Mouse (Mus musculus) hindbrain, embryonic 12.5 days (tissue): ENCODE results near the gene Larp1b. TPM values are rescaled to one million over a fixed set of nuclear protein-coding genes. Genes with fewer than 3 reads are reported as not detected.
"Not testable (repeated sequence)": the region's sequence is repeated elsewhere in the genome, so short reads cannot be mapped to it uniquely, and the experiment has no call there.

ENCODE experiments used
- ATAC-seq: fragments of 200-750 bp; cut with Nextera tagmentation; 2 replicates; pipeline ENCODE4 v1.8.0; 2017; ENCODE audit warnings: moderate TSS enrichment; ENCODE audit not compliant: low FRiP score
- H3K27ac ChIP-seq: fragments of 300-500 bp; sonication (generic); 2 replicates; pipeline ENCODE4 v1.5.1; 2016; ENCODE audit warnings: mild to moderate bottlenecking
- H3K27me3 ChIP-seq: fragments of 300-500 bp; sonication (generic); 2 replicates; pipeline ENCODE4 v1.6.1; 2016; ENCODE audit warnings: mild to moderate bottlenecking
- H3K36me3 ChIP-seq: fragments of 300-500 bp; sonication (generic); 2 replicates; pipeline ENCODE4 v1.6.1; 2016; ENCODE audit warnings: mild to moderate bottlenecking
- H3K4me1 ChIP-seq: fragments of 300-500 bp; sonication (generic); 2 replicates; pipeline ENCODE4 v1.6.1; 2016
- H3K4me2 ChIP-seq: fragments of 300-500 bp; sonication (generic); replicated peaks from 2 replicates; pipeline ENCODE4 v1.6.1; 2016; ENCODE audit warnings: mild to moderate bottlenecking
- H3K4me3 ChIP-seq: fragments of 300-500 bp; sonication (generic); 2 replicates; pipeline ENCODE4 v1.5.1; 2016; ENCODE audit warnings: mild to moderate bottlenecking
- H3K9ac ChIP-seq: fragments of 300-500 bp; sonication (generic); 2 replicates; pipeline ENCODE4 v1.6.1; 2016; ENCODE audit warnings: mild to moderate bottlenecking, moderate library complexity
- H3K9me3 ChIP-seq: fragments of 300-500 bp; sonication (generic); replicated peaks from 2 replicates; pipeline ENCODE4 v1.6.1; 2016; ENCODE audit warnings: mild to moderate bottlenecking
- WGBS: fragments of 180-500 bp; shearing (Covaris S2); methylation state at CpG from one replicate; pipeline ENCODE4 v1.1.7; 2016; 5-methylcytosine and 5-hydroxymethylcytosine counted together
- polyA plus RNA-seq: library from polyadenylated mRNA; unstranded; fragments of >200 nt; fragmentation: Nextera tagmentation; extraction: Ambion mirVana; gene quantifications from 2 replicates; pipeline ENCODE4 v1.2.1, GENCODE M21; 2016

The Larp1b gene
- 4.0 and 4.2 TPM in 2 replicates for polyA plus RNA-seq

DNA sequence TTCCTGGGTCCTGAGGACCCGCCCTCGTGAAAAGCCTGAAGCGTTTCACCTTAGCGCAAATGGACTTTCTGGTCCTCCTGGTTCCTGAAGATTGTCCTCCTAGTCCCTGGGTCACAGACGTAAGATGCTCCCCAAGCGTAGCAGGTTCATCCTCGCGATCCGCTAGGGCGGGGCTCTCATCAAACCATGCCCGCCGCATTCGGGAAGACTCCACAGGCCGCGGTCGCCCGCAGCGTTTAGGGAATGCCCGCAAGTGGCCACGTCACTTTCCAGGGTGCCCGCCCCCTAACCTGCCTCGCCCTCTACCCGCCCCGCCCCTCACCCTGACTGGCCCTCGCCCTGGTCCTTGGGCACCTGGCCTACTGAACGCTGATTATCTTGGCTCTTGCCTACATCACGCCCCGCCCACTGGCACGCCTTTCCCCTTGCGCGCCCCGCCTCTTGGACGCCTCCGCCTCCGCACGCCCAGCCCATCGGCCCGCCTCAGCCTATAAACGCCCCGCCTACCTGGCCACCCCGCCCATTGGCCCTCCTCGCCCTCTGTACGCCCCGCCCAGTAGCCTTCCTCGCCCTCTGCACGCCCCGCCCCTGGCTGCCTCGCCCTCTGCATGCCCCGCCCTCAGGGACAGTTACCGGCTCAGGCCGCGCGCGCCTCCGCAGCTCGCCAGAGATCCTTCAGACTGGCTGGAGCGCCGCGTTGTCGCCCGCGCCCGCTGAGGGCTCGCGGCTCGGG is at the start of gene Larp1b:
TSS of gene Larp1b (plus strand) at position 659 of the 733 bp plus-strand sequence.
- peaks cover 8% of the 10 kb centered on the region for H3K4me1 ChIP-seq
- H3K9ac ChIP-seq = peak within 1 kb of the TSS; percentile 81
- no peaks in the 10 kb centered on the region for H3K9me3 ChIP-seq
- peak within 1 kb of the TSS; percentile 73 for H3K27ac ChIP-seq
- peaks cover 30% of the 10 kb centered on the region for H3K27me3 ChIP-seq
- no peaks in the 10 kb centered on the region for H3K36me3 ChIP-seq
- under 1% methylated on average over 65 of the region's 66 CpGs for WGBS
- peak within 1 kb of the TSS; percentile 86 for H3K4me3 ChIP-seq
- peak; percentile 98 for ATAC-seq
- H3K4me2 ChIP-seq = peak within 1 kb of the TSS; percentile 98

DNA sequence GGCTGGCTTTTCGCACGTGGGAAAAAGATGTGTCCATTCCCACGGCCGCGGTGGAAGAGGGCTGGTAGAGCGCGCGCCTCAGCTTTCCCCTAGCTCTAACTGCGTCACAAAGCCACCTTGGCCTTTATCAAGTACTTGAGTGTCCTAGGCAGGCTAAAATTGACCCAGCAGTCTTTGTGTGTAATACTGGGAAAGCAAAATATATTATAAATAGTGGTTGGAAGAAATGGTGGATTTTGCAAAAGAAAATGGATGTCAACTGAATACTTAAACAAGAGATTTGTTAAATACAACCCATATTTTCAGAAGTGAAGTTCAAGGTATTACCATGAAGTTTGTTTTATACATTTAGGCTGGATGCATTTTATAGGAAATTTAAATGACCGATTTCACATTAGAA is 47.2 kb upstream of the Larp1b start, which contains the start of gene 1700034I23Rik:
TSS of gene 1700034I23Rik (minus strand) at position 101 of the 400 bp plus-strand sequence.
- H3K4me2 ChIP-seq, H3K9me3 ChIP-seq, H3K36me3 ChIP-seq, ATAC-seq, H3K4me3 ChIP-seq, H3K27ac ChIP-seq, H3K4me1 ChIP-seq, H3K27me3 ChIP-seq, H3K9ac ChIP-seq: not testable (repeated sequence)
- WGBS = 97% methylated on average over 7 of the region's 10 CpGs

DNA sequence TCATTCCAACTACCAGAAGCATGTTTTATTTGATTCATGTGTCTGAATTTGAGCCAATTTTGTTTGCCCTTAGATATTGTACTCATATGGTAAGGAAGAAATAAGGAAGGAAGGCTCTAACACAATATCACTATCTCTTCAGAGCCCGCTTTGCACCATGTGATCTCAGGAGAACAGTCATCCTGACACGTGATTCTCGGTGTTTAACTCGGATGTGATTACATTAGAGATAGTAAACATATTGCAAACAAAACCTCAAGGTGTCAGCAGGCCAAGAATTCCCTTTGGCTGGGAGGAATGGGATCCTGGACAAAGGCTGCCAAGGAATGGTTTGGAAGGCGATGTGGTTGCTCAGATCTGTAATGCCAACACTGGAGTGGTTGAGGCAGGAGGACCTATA is 11.4 kb upstream of the Larp1b start:
- ATAC-seq = no peak
- Histone ChIP-seq H3K27me3 (no peaks in the 10 kb centered on the region), H3K4me3 (no peak overlapping the region), H3K27ac (no peak overlapping the region), H3K4me1 (no peaks in the 10 kb centered on the region), H3K36me3 (peaks cover 13% of the 10 kb centered on the region), H3K4me2 (no peak overlapping the region), H3K9me3 (no peaks in the 10 kb centered on the region), H3K9ac (no peak overlapping the region)
- 91% methylated on average over 5 of the region's 5 CpGs for WGBS

DNA sequence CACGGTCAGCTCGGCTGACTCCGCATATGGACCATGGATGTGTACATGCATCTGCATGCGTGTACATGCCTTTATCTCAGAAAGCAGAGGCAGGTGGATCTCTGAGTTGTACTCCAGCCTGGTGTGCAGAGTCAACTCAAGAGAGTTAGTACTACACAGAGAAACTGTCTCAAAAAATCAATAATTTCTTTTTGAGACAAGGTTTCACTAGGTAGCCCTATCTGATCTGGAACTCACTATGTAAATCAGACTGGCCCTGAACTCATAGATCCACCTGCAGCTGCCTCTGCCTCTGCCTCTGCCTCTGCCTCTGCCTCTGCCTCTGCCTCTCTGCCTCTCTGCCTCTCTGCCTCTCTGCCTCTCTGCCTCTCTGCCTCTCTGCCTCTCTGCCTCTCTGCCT is 11.0 kb upstream of the Larp1b start:
- Histone ChIP-seq H3K9ac (no peak overlapping the region), H3K27ac (no peak overlapping the region), H3K36me3 (peaks cover 10% of the 10 kb centered on the region), H3K4me1 (no peaks in the 10 kb centered on the region), H3K9me3 (no peaks in the 10 kb centered on the region), H3K27me3 (no peaks in the 10 kb centered on the region), H3K4me2 (no peak overlapping the region), H3K4me3 (no peak overlapping the region)
- 94% methylated on average over 4 of the region's 4 CpGs for WGBS
- ATAC-seq = no peak

DNA sequence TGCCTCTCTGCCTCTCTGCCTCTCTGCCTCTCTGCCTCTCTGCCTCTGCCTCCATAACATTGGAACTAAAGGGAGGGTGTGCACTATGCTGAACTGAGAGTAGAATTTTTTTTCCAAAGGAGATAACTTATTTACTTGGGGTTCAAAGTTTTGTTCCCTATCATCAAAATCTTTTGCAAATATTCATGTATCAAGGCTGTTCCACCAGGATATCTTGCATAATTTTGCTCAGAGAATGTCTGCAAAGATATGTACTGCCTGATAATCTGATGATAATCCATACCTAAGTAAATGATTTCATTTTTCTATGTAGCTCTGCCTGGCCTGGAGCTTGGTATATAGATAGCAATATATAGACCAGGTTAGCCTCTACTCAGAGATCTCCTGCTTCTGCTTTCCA is 10.6 kb upstream of the Larp1b start:
- Histone ChIP-seq H3K9ac (no peak overlapping the region), H3K27me3 (no peaks in the 10 kb centered on the region), H3K4me1 (no peaks in the 10 kb centered on the region), H3K36me3 (peaks cover 5% of the 10 kb centered on the region), H3K27ac (no peak overlapping the region), H3K4me2 (no peak overlapping the region), H3K9me3 (no peaks in the 10 kb centered on the region), H3K4me3 (no peak overlapping the region)
- no peak for ATAC-seq

DNA sequence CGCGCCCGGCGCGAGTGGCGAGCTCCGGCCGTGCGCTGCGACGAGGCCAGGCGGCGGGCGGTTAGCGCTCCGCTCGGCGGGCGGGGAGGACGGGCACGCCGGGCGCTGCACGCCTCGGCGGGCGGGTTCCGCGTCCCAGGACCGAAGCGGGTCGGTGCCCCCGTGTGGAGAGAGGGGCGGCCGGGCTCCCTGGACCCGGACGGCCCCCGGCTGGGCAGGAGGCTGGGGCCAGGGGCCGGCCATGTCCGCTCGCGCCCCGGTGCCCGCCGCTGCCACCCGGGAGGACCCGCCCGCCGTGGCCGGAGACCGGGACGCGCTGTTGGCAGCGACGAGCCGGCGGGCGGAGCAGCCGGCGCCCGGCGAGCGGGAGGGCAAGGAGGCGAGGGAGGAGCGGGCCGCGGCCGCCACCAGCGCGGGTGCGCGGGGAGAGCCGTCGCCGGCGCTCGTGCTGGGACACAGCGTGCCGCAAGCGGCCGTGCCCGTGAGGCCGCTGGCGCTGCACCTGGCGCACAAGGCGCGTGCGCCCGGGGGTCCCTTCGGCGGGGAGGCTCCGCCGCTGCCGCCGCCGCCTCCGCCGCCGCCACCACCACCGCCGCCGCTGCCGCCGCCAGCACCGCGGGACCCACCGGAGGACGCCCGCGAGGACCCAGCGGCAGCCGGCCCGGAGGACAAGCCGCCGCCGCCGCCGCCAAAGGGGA is 424 bp downstream of the Larp1b start:
- Histone ChIP-seq H3K4me2 (peak overlapping the region; percentile 98), H3K36me3 (no peaks in the 10 kb centered on the region), H3K27ac (peak overlapping the region; percentile 73), H3K9ac (peak overlapping the region; percentile 81), H3K9me3 (no peaks in the 10 kb centered on the region), H3K4me3 (peak overlapping the region; percentile 86), H3K27me3 (peaks cover 30% of the 10 kb centered on the region), H3K4me1 (peaks cover 8% of the 10 kb centered on the region)
- under 1% methylated on average over 54 of the region's 118 CpGs for WGBS
- peak; percentile 80 for ATAC-seq

DNA sequence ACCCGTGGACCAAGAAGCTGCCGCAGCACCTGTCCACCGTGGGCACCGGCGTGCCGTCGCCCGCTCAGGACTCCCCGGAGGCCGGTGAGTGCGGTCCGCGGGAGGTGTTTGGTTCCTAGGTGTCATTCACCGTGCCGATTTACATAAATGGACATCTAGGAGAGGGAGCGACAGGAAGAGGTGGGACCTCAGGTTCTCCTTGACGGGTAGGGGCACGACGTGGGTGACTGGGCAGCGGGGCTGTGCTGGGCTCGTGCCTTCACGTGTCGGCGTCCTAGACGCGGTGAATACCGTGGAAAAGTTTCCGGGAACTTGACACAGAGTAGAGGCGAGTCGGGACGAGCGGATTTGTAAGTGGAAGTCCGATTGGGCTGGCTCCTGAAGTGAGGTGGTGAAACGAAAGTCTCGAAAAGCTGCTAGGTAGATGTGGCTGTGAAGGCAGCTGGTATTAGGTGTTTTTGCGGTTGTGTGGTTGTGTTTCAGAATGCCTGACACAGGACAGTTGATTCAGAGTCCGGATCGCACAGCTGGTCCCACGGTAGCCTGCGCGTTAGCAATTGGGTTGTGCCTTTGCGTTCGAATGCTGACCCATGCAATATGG is 1.1 kb downstream of the Larp1b start:
- no peak for ATAC-seq
- Histone ChIP-seq H3K4me2 (peak overlapping the region; percentile 98), H3K36me3 (no peaks in the 10 kb centered on the region), H3K9ac (peak overlapping the region; percentile 81), H3K4me3 (peak overlapping the region; percentile 86), H3K4me1 (peaks cover 8% of the 10 kb centered on the region), H3K9me3 (no peaks in the 10 kb centered on the region), H3K27me3 (peaks cover 30% of the 10 kb centered on the region), H3K27ac (peak overlapping the region; percentile 73)
- WGBS = under 1% methylated on average over 43 of the region's 43 CpGs

DNA sequence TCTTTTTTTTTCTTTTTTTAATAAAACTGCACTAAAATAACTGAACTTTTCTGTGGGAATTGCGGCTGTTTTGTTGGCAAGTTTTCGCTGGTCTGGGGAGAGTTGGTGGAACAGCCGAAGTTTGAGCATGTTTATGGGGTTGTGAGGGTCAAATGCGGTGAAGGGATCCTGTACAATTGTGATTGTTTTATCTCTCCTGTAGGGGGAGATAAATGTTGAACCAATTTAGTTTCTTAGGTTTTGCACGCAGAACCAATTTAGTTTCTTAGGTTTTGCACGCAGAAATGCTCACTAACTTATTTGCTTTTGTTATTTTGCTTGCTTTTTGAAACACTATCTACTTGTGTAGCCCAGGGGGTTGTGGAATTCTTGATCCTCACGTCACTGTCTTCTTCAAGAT is 1.7 kb downstream of the Larp1b start:
- Histone ChIP-seq H3K36me3 (no peaks in the 10 kb centered on the region), H3K4me3 (peak overlapping the region; percentile 86), H3K27me3 (peaks cover 30% of the 10 kb centered on the region), H3K4me1 (peaks cover 8% of the 10 kb centered on the region), H3K9me3 (no peaks in the 10 kb centered on the region), H3K9ac (no peak overlapping the region), H3K4me2 (peak overlapping the region; percentile 98), H3K27ac (no peak overlapping the region)
- WGBS = 10% methylated on average over 7 of the region's 7 CpGs
- no peak for ATAC-seq

DNA sequence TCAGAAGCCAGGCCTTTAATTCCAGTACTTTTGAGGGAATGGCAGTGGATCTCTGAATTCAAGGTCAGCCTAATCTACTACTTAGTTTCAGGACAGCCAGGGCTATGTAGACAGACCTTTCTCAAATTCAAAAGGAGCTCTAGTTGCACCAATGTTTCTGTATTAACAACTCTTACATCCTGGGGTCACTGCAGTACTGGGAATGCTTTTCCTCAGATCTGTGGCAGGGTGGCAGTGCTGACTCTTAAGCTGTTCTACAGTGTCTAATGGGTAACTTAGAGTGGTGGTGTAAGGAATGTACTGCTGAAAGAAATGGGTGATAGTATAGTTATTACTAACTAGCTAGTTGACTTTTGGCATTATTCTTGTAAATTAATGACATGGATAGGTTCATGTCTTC is 3.0 kb downstream of the Larp1b start:
- no peak overlapping the region for H3K9ac ChIP-seq
- peaks cover 8% of the 10 kb centered on the region for H3K4me1 ChIP-seq
- H3K4me3 ChIP-seq = no peak overlapping the region
- ATAC-seq = no peak
- no peaks in the 10 kb centered on the region for H3K36me3 ChIP-seq
- H3K27me3 ChIP-seq = peaks cover 25% of the 10 kb centered on the region
- H3K9me3 ChIP-seq = no peaks in the 10 kb centered on the region
- H3K4me2 ChIP-seq = no peak overlapping the region
- H3K27ac ChIP-seq = no peak overlapping the region

DNA sequence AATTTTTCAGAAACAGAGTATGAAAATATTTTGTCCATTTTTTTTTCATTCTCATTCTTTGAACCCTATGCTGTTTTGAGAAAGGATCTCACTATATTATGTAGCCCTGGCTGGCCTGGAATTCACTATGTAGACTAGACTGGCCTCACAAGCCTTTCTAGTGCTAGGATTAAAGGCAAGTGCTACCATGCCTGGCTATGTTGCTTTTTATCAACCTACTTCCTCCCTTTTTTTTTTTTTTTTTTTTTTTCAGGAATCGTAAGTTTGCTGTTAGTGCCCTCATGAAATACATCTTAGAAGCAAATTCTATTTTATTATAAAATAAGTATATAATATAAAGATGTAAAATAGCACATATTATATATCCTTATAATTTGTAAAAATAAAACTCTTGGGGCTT is 5.2 kb downstream of the Larp1b start:
- Histone ChIP-seq H3K9ac (no peak overlapping the region), H3K4me1 (peaks cover 8% of the 10 kb centered on the region), H3K9me3 (no peaks in the 10 kb centered on the region), H3K27ac (no peak overlapping the region), H3K4me3 (no peak overlapping the region), H3K27me3 (peaks cover 8% of the 10 kb centered on the region; the same call in 1 of the 2 replicates), H3K36me3 (no peaks in the 10 kb centered on the region), H3K4me2 (no peak overlapping the region)
- 80% methylated on average over 1 of the region's 1 CpGs for WGBS
- no peak for ATAC-seq

DNA sequence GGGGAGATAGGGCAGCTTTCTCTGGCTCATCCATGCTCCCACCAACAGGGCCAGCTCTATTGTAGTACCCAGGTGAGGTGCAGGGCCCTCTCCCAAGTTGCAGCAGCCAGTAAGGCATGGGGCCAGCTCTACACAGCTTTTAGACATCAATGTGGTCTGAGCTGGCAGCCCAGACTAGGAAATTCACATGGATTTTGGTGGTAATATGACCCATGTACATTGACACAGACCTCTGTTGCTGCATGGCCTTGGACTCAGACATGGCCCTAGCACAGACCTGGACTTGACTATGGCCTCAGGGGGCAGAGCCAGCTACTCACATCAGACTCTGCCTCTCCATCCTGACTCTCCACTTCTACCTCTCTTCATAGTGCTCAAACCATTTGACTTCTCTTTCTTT is 9.2 kb downstream of the Larp1b start:
- ATAC-seq = no peak
- H3K27ac ChIP-seq = no peak overlapping the region
- H3K27me3 ChIP-seq = no peaks in the 10 kb centered on the region
- H3K4me2 ChIP-seq = no peak overlapping the region
- no peaks in the 10 kb centered on the region for H3K9me3 ChIP-seq
- H3K9ac ChIP-seq = no peak overlapping the region
- no peaks in the 10 kb centered on the region for H3K4me1 ChIP-seq
- no peaks in the 10 kb centered on the region for H3K36me3 ChIP-seq
- H3K4me3 ChIP-seq = no peak overlapping the region

DNA sequence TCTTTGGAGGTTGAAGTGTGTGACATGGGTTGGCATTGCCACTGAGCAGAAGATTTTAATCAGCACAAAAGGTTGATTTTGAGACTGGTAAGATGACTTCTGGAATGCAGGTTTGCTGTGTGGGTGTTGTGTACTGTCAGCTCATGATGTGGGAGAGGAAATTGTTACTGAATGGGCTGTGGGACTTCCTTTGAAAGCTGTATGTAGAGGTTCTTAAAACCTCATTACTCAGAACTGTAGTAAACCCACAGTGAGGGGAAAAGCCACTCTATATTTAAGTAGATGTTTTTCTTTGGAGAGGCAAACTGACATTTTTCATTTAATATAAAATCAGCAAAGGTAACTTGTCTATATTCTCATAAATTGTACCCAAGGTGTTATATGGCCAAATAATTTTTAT is 31.1 kb downstream of the Larp1b start:
- Histone ChIP-seq H3K27ac (no peak overlapping the region), H3K4me3 (no peak overlapping the region), H3K4me1 (no peaks in the 10 kb centered on the region), H3K27me3 (no peaks in the 10 kb centered on the region), H3K9ac (no peak overlapping the region), H3K9me3 (no peaks in the 10 kb centered on the region), H3K4me2 (no peak overlapping the region), H3K36me3 (no peaks in the 10 kb centered on the region)
- ATAC-seq = no peak
